Mouse (Mus musculus) ES-E14 (cell line): Measurements from ENCODE around the gene Lsg1.

Source experiments
- CHD2 ChIP-seq: IDR thresholded peaks from 2 replicates; pipeline ENCODE4 v1.6.1; 2014; ENCODE audit warnings: mild to moderate bottlenecking, low read depth, low read length, inconsistent platforms
- MAFK ChIP-seq: IDR thresholded peaks from 2 replicates; pipeline ENCODE4 v1.6.1; 2014; ENCODE audit warnings: mild to moderate bottlenecking, low read depth, low read length, inconsistent platforms; ENCODE audit not compliant: insufficient read depth
- ZC3H11A ChIP-seq: IDR thresholded peaks from 2 replicates; pipeline ENCODE4 v1.6.1; 2012; ENCODE audit warnings: low read depth, mild to moderate bottlenecking, inconsistent platforms, low read length, borderline replicate concordance
- ZNF384 ChIP-seq: IDR thresholded peaks from 2 replicates; pipeline ENCODE4 v1.6.1; 2012; ENCODE audit warnings: low read depth, low read length, inconsistent platforms

DNA sequence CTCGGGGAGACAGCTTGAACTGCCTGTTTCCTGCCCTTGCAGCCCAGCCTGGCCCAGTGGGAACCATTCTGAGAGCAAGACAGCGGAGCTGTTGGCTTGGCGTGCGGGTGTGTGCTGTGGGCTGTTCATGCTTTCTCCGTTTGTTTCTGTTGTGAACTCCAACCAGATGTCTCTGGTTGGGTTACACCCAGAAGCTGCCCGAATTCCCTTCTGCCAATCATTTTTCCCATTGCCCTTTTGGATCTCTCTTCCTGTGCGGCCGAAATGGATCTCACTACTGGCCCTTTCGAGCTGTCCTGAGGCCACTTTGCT lies 16.1 kb upstream of the Lsg1 start:
- no peak for TF ChIP-seq ZC3H11A
- no peak for TF ChIP-seq MAFK
- TF ChIP-seq CHD2: no peak
- TF ChIP-seq ZNF384: no peak
